Mouse (Mus musculus) embryo, embryonic 11 days (tissue): ENCODE data around the gene Grifin.

Experiments
- DNase-seq: peaks from one replicate; pipeline ENCODE4 v3.0.0-alpha.2; 2015

Grifin gene

DNA sequence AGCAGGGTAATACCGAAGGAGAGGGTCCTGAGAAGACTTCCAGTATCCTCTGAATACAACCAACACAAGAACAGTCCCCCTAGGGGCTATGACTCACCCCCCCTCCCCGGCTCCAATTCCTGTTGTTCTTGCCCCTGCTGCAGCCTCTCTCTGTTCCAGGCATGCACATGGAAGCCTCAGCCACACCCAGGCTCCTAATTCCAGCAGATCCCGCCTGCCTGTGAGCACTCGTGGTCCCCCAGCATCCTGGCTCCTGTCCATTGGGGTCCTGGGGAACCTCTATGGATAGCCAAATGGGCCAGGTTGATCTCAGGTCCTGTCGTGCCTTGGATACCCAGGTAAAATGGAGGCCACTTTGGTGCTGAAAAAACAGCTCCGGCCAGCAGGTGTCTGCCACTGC is 19.2 kb downstream of the Grifin start:
- no peak for DNase-seq

DNA sequence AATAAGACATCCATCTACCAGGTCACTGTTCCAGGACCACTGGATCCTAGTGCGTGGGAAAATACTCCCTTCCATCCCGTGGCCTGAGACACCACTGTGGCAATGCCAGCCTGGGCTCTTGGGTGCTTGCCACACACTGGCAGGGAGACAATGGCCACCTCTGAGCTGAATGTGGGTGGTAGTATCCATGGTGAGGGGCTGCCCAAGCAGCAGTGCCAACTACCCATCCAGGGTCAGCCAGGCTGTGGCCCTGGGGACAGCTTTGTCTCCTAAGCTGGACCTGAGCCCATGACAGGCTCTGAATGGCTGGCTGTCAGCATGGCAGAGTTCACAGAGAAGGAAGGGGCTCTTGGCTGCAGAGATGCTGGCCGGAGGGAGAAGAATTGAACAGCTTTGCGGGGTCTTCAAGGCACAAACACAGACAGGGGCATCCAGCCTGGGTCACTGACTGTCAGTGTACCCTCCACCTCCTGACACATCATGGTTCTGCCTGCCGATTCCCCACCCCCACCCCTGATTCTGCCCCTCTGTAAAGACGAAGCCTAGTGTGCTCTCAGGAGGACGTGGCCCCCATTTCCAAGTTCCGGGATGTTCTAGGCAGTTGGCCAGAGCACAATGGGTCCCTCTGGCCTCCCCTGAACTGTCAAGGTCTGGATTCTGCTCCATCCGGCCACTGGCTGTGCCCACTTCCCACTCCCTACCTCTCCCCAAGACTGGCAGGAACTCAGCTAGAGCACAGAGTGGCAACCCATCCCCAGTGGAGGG is 21.9 kb downstream of the Grifin start:
- no peak for DNase-seq

- DNase-seq: peak; percentile 80
Measured at GRCm38 (mm10) chr5:140540106-140540505, 24.8 kb downstream of the Grifin start.

GRCm38 (mm10) chr5:140538111-140538683 is 26.7 kb downstream of the Grifin start:
- peak; percentile 41 for DNase-seq

DNA sequence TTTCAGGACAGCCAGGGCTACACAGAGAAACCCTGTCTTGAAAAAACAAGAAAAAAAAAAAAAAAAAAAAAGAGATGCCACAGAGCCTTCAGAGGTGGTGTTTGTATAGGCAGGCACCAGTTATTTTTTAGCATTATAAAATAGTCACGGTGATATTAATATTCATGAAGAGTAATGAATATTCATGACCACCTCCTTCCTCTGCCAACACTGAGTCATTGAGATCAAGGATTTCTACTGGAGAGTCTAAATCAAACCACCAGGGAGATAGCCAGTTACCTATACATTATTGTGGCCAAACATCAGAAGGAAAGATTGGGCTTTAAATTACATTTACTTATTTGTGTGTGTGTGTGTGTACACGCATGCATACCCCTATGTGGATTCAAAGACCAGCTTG is 38.1 kb downstream of the Grifin start:
- no peak for DNase-seq

DNA sequence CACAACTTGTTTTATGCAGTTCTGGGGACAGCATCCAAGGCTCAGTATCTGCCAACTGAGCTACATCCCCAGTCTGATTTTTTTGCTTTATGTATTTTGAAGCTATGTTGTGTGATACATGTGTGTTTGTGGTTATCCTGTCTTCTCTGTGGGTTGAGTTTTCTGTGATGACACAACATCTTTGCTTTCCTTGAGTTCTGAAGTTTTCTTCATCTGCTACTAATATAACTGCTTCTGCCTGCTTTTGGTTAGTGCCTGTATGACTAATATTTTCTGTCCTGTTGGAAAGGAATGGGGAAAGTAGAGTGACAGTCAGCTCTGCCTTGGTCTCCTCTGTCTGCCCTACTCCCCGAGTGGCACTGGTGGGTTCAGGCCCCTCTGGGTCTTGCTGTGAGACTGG is 43.7 kb downstream of the Grifin start:
- DNase-seq: no peak

DNA sequence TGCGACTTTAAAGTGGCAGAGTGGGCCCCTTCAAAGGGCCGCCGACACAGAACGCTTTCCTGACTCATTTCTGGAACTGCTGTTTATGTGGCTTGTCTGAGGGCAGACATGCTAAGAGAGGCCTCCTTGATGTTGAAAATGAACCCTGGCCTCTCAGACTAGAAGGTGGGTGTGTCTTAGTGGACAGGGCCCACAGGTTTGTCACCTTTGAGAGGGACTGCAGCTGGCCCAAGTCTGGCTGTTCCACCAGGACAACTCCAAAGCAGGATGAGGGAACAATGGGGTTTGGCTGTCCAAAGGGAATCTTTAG is 47.0 kb downstream of the Grifin start:
- DNase-seq: no peak

DNA sequence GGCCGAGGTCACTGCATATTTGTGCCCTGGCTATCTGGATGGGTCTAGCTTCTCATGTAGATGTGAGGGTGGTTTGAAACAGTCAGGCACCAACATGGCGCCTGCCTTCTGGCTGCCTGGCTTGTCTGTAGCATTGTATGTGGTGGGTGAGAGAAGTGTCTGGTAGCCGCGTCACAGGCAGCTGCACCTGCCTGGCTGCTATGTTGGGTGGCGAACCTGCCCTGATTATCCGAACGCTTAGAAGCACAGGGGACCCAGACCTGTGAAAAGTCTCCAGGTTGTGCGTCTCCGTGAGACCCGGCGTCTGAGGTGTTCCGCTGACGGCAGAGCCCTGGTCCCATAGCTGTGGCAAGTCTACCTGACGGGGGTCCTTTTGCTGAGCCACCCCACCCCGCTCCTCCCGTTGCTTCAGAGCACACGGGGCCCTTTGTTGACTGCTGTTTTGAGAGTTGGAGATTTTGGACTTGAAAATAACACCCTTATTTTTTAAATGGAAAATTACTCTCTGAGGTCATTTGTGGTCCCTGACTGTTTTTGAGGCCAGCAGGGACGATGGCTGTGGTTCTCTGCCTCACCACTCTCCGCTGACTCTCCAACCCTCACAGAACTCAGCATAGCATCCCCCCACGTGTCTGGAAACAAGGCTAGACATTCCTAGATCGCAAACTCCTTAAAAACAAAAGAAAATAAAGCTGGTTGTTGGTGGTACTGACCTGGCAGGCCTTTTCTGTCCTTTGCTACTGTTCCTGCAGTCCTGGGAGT is 47.5 kb downstream of the Grifin start:
- no peak for DNase-seq

DNA sequence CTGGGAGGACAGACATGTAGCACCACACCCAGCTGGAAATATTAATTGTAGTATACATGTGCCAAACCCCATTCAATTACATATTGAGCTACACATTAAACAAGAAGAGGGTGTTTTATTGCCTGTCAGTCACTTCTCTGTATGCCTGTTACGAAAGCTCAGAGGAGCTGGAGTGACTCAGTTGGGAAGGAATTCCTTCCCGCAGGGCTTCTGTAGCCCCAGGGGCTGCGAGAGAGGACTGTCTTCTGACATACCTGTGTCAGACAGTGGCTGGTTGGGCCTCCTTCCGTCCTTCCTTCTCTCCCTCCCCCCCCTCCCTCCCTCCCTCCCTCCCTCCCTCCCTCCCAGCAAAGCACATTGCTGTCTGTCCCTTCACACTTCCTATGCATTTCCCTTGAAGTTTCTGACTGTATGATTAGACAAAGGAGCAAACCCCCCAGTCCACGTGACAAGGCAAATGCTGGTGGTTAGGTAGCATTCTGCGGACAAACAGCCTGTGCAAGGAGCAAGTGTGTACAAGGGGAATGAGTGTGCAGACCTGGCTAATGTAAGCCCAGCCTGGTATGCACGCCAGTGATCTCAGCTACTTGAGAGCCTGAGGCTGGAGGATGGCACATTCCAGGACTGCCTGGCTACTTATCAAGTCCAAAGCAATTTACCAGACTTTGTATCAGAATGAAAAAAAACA is 49.9 kb downstream of the Grifin start:
- DNase-seq: no peak

DNA sequence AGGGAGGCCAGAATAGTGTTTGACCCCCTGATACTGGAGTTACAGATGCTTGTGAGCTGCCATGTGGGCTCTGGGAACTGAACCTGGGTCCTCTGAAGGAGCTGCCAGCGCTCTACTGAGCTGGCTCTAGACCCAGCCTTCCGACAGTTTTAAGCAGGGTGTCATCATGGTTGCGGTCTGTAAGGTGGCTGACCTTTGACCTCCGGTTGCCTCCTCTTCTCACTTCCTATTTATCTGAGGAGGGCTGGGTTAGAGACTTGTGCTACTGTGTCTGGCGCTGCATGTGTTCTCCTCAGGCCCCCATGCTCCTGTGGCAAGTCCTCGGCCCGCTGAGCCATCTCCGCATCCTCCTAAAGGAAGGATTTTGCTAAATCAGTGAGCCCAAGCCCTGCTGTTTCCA is 51.0 kb downstream of the Grifin start:
- DNase-seq: no peak
